Mouse (Mus musculus) heart, adult 2 months (tissue): ENCODE results near the gene Tusc1.

Experiments used
- CTCF ChIP-seq: fragments of 200-600 bp; IDR thresholded peaks from 2 replicates; pipeline ENCODE4 v1.8.1; 2022; ENCODE audit warnings: antibody characterized with exemption, mild to moderate bottlenecking, moderate library complexity
- EP300 ChIP-seq: fragments of 200-500 bp; IDR thresholded peaks from 2 replicates; pipeline ENCODE4 v1.6.1; 2011; ENCODE audit warnings: low read depth, low read length, control low read depth; ENCODE audit not compliant: insufficient read depth
- POLR2A ChIP-seq: fragments of 200-500 bp; IDR thresholded peaks from 2 replicates; pipeline ENCODE4 v1.6.1; 2011; ENCODE audit warnings: mild to moderate bottlenecking, low read depth, low read length, control low read depth; ENCODE audit not compliant: insufficient read depth

DNA sequence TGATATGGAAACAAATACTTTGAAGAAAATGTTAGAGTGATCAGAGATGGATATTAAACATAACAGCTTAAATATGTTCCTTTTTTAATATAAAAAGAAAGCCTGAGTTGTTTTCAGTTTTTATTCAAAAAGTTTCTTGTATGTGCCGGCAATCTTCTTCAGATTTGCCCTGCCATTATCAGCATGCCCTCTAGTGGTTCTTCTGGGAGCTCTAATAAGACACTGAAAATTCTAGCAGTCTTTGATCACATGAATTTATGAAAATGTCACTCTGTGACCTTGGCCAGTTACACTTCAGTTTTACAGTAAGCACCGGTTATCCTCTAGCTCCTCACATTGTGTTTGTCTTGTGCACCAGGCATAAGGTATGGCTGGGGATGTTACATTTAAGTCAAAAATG lies 17.6 kb upstream of the Tusc1 start:
- TF ChIP-seq EP300 (no peak), POLR2A (no peak), CTCF (peak; percentile 67)
